Comparison of ENCODE assay signal across 23 mouse cellular contexts in genomic region chr11:33089856-33090255, GRCm38 (mm10). TPM values are rescaled to one million over a fixed set of nuclear protein-coding genes. Genes with fewer than 3 reads are reported as not detected.
DNase-seq lines count a peak whose midpoint lies in the region; ATAC-seq and TF ChIP-seq lines count a peak whose summit lies in the region.
"Had no signal": no experiment of that assay in that cellular context is flagged by ENCODE, and none has a peak within 500 bp of the region (broad histone marks: within the 10 kb centered on the region; RNA-seq: fewer than 3 reads in every experiment).

No protein-coding gene starts in this region.

- no peak overlapping the region for H3K4me2 ChIP-seq in midbrain, postnatal 0 days (ENCODE audit: low read depth, low read length, poor library complexity, severe bottlenecking)
- no peak overlapping the region for H3K4me2 ChIP-seq in midbrain, embryonic 14.5 days (ENCODE audit: low read length)
- H3K4me2 ChIP-seq: hindbrain, embryonic 14.5 days; limb, embryonic 12.5 days; liver, embryonic 12.5 days had no signal

- no peak for TF ChIP-seq CTCF in midbrain, postnatal 0 days (IDR thresholded peaks at IDR 0.05)

- peak; percentile 10 for DNase-seq in cerebellum, adult 9-10 months
- DNase-seq in cerebellum, adult 11 months, result no peak
- DNase-seq in frontal cortex, postnatal 25 days (ENCODE audit: low spot score in 2 of 2), result no peak
- DNase-seq in midbrain, postnatal 0 days (ENCODE audit: low spot score), result peak; percentile 31
- DNase-seq in midbrain, embryonic 14.5 days, result no peak
- DNase-seq in cerebellum, postnatal 25 days, result peak; percentile 64 to 82
- DNase-seq: adrenal gland, postnatal 36 days; embryo, embryonic 11 days; gastrocnemius, postnatal 25 days; heart, adult 2 months; heart, postnatal 36 days; kidney, postnatal 36 days; lung, adult 2 months; retina, postnatal 1 day; thymus, adult 2 months had no signal

- H3K27ac ChIP-seq in midbrain, postnatal 0 days (ENCODE audit: low read depth, low read length), result no peak overlapping the region
- no peak overlapping the region for H3K27ac ChIP-seq in midbrain, embryonic 14.5 days (replicated peaks; ENCODE audit: low read depth, low read length)
- H3K27ac ChIP-seq: heart, adult 2 months; hindbrain, embryonic 14.5 days; limb, embryonic 12.5 days; liver, embryonic 12.5 days; midbrain, embryonic 10.5 days had no signal

- no peak overlapping the region for H3K9ac ChIP-seq in midbrain, postnatal 0 days (replicated peaks; ENCODE audit: low read length, poor library complexity, severe bottlenecking)
- H3K9ac ChIP-seq in midbrain, embryonic 14.5 days (replicated peaks; ENCODE audit: low read length), result no peak overlapping the region
- H3K9ac ChIP-seq: hindbrain, embryonic 14.5 days; limb, embryonic 12.5 days; liver, embryonic 12.5 days had no signal

- ATAC-seq in frontal cortex, adult (ENCODE audit: low TSS enrichment), result peak; percentile 82
- ATAC-seq in midbrain, postnatal 0 days (ENCODE audit: low FRiP score), result no peak
- no peak for ATAC-seq in midbrain, embryonic 14.5 days (ENCODE audit: low FRiP score, low TSS enrichment)
- ATAC-seq in CD4-positive, CD25-positive, alpha-beta regulatory T cell, adult 4 months, result no peak
- ATAC-seq: intestine, embryonic 16.5 days; liver, embryonic 12.5 days had no signal

- no peaks in the 10 kb centered on the region for H3K4me1 ChIP-seq in midbrain, postnatal 0 days (ENCODE audit: insufficient read depth, low read length)
- no peaks in the 10 kb centered on the region for H3K4me1 ChIP-seq in midbrain, embryonic 14.5 days (ENCODE audit: control insufficient read depth, insufficient read depth, low read length)
- H3K4me1 ChIP-seq: liver, embryonic 12.5 days had no signal

- WGBS in midbrain, postnatal 0 days, result 71% methylated on average over 6 of the region's 6 CpGs
- WGBS in midbrain, embryonic 14.5 days, result 89% methylated on average over 6 of the region's 6 CpGs

- no peaks in the 10 kb centered on the region for H3K9me3 ChIP-seq in midbrain, postnatal 0 days (ENCODE audit: low read length)
- H3K9me3 ChIP-seq in midbrain, embryonic 14.5 days (ENCODE audit: control insufficient read depth, low read length), result no peaks in the 10 kb centered on the region
- H3K9me3 ChIP-seq: liver, embryonic 12.5 days; midbrain, embryonic 10.5 days had no signal

- no peaks in the 10 kb centered on the region for H3K27me3 ChIP-seq in midbrain, postnatal 0 days (ENCODE audit: insufficient read depth, low read length)
- H3K27me3 ChIP-seq in midbrain, embryonic 14.5 days (ENCODE audit: control insufficient read depth, insufficient read depth, low read length), result no peaks in the 10 kb centered on the region
- H3K27me3 ChIP-seq: limb, embryonic 12.5 days; liver, embryonic 12.5 days had no signal

- no peak overlapping the region for H3K4me3 ChIP-seq in midbrain, postnatal 0 days (ENCODE audit: low read depth, low read length)
- no peak overlapping the region for H3K4me3 ChIP-seq in midbrain, embryonic 14.5 days (replicated peaks; ENCODE audit: low read depth, low read length)
- H3K4me3 ChIP-seq: heart, adult 2 months; limb, embryonic 12.5 days; liver, embryonic 12.5 days; midbrain, embryonic 10.5 days had no signal

- H3K36me3 ChIP-seq in midbrain, postnatal 0 days (ENCODE audit: insufficient read depth, low read length), result no peaks in the 10 kb centered on the region
- no peaks in the 10 kb centered on the region for H3K36me3 ChIP-seq in midbrain, embryonic 14.5 days (ENCODE audit: control insufficient read depth, insufficient read depth, low read length)
- H3K36me3 ChIP-seq: limb, embryonic 12.5 days; liver, embryonic 12.5 days; midbrain, embryonic 10.5 days had no signal

RNA-seq across cellular contexts. Expression of gene Fgf18, which starts 57.3 kb away (rescaled TPM):
- 6.7 and 10.8 TPM in 2 replicates for total RNA-seq in midbrain, postnatal 0 days (2014; rRNA removed)
- 6.5 and 7.7 TPM in 2 replicates for polyA plus RNA-seq in midbrain, postnatal 0 days (2015; fragmentation: Nextera tagmentation; extraction: Ambion mirVana)
- polyA plus RNA-seq in midbrain, embryonic 14.5 days (2014; fragmentation: Nextera tagmentation; extraction: Ambion mirVana), result 4.7 and 5.5 TPM in 2 replicates
- not detected for polyA plus RNA-seq in CD4-positive, CD25-positive, alpha-beta regulatory T cell, adult 4 months (2017; shearing (Covaris generic))
- total RNA-seq: monocyte, adult 5-6 weeks had no signal

Comparison
In these comparisons a context has a peak if more than half of its experiments do, and no peak if none do; other contexts are left out.
1. DNase-seq: peak in cerebellum, adult 9-10 months (single experiment), midbrain, postnatal 0 days (single experiment) and cerebellum, postnatal 25 days (2 of 2); none in cerebellum, adult 11 months (single experiment), frontal cortex, postnatal 25 days (0 of 2) and midbrain, embryonic 14.5 days (single experiment).